Mouse (Mus musculus) naive thymus-derived CD4-positive, alpha-beta T cell, adult 2 months (primary cell): ENCODE measurements around the gene Kank4.
"Not testable (repeated sequence)": the region's sequence is repeated elsewhere in the genome, so short reads cannot be mapped to it uniquely, and the experiment has no call there.

Experiments
- DNase-seq: peaks from one replicate; pipeline ENCODE4 v3.0.0-alpha.2; 2011; ENCODE audit warnings: low read depth

Gene Kank4

GRCm38 (mm10) chr4:98831726-98832125 lies 14.4 kb upstream of the Kank4 start:
- no peak for DNase-seq

- no peak for DNase-seq
These were observed 9.4 kb upstream of the Kank4 start for GRCm38 (mm10) chr4:98826701-98827100.

- not testable (repeated sequence) for DNase-seq
These were observed 6.4 kb upstream of the Kank4 start, which contains the start of gene I0C0044D17Rik for GRCm38 (mm10) chr4:98823740-98824139. Gene I0C0044D17Rik, minus strand, starts transcription at chr4:98823840.

GRCm38 (mm10) chr4:98823047-98823446 lies 5.7 kb upstream of the Kank4 start:
- DNase-seq, result no peak

GRCm38 (mm10) chr4:98822478-98822877 lies 5.1 kb upstream of the Kank4 start:
- no peak for DNase-seq

- no peak for DNase-seq
These were observed 1.9 kb upstream of the Kank4 start for GRCm38 (mm10) chr4:98819216-98819755.

- no peak for DNase-seq
These were observed 542 bp downstream of the Kank4 start for GRCm38 (mm10) chr4:98816807-98817183.

- DNase-seq, result no peak
These were observed 11.0 kb downstream of the Kank4 start for GRCm38 (mm10) chr4:98806306-98806705.

GRCm38 (mm10) chr4:98805291-98806048 lies 11.9 kb downstream of the Kank4 start:
- no peak for DNase-seq

GRCm38 (mm10) chr4:98804476-98805134 lies 12.7 kb downstream of the Kank4 start:
- DNase-seq, result no peak

GRCm38 (mm10) chr4:98801775-98802174 lies 15.6 kb downstream of the Kank4 start:
- no peak for DNase-seq

GRCm38 (mm10) chr4:98800824-98801223 lies 16.5 kb downstream of the Kank4 start:
- DNase-seq, result no peak

- no peak for DNase-seq
These were observed 20.6 kb downstream of the Kank4 start for GRCm38 (mm10) chr4:98796591-98797341.

GRCm38 (mm10) chr4:98795241-98795640 lies 22.1 kb downstream of the Kank4 start:
- DNase-seq, result no peak

- no peak for DNase-seq
These were observed 23.9 kb downstream of the Kank4 start for GRCm38 (mm10) chr4:98793486-98793885.

- DNase-seq, result no peak
These were observed 26.6 kb downstream of the Kank4 start for GRCm38 (mm10) chr4:98790721-98791120.

GRCm38 (mm10) chr4:98789861-98790311 lies 27.5 kb downstream of the Kank4 start:
- DNase-seq, result no peak

- no peak for DNase-seq
These were observed 28.1 kb downstream of the Kank4 start for GRCm38 (mm10) chr4:98789133-98789765.

- no peak for DNase-seq
These were observed 31.1 kb downstream of the Kank4 start for GRCm38 (mm10) chr4:98786281-98786680.

- no peak for DNase-seq
These were observed 31.5 kb downstream of the Kank4 start for GRCm38 (mm10) chr4:98785851-98786250.

GRCm38 (mm10) chr4:98778219-98778618 lies 39.1 kb downstream of the Kank4 start:
- DNase-seq, result no peak

- no peak for DNase-seq
These were observed 39.9 kb downstream of the Kank4 start for GRCm38 (mm10) chr4:98777464-98777863.
